Mouse (Mus musculus) stomach, postnatal 0 days (tissue): ENCODE results near the gene Arpc4.

ENCODE experiments used
- CTCF ChIP-seq: IDR thresholded peaks from 2 replicates; pipeline ENCODE4 v1.5.1; 2016; ENCODE audit warnings: antibody characterized with exemption, low read depth, mild to moderate bottlenecking, moderate library complexity
- EP300 ChIP-seq: optimal IDR thresholded peaks from 2 replicates; pipeline ENCODE3; 2016; ENCODE audit warnings: antibody characterized with exemption

GRCm38 (mm10) chr6:113427397-113427796, 49.5 kb downstream of the Arpc4 start:
- TF ChIP-seq CTCF: peak; percentile 83
- no peak for TF ChIP-seq EP300
